Mouse (Mus musculus): ENCODE results near the gene Hhat.

The Hhat gene

GRCm38 (mm10) chr1:192489908-192490825, 280.9 kb downstream of the Hhat start:
- no peak for DNase-seq (ENCODE audit: low spot score)

- no peak for DNase-seq (ENCODE audit: low spot score)
Observed at GRCm38 (mm10) chr1:192487571-192487970, 283.5 kb downstream of the Hhat start.

DNA sequence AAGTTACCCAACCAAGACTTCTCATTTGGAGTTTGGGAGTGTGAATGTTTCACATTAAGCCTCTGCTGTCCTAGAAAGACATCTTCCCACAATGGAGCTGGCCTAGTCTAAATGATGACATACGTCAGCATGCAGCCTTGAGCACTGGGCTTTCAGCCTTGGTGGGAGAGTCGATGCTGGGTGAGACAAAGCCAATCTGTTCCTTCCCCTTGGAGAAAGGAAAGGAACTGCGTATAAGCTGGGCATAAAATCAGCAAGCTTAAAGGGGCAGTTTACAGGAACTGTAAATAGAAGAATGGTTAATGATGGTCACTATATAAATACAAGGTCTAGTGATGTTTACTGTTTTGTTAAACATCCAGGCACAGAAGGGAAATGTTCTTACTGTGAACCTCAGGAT, 286.0 kb downstream of the Hhat start:
- no peak for DNase-seq (ENCODE audit: low spot score)

DNA sequence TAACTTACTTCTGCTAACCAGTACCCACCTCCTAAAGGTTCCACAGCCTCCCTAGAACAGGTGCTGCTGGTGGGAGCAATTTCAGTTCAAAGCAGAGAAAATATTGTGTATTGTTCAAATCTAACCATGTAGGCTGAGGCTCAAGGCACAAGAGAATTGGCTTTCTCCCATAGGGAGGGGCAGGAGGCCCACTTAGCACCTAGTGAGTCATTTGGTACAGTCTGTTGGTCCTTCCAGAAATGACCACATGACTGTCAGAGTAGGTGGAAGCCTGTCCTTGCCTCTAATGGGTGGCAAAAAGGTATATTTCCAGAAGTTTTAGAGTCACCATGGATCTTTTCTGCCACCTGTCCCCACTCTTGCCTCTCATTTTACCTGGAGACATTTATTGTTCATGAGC, 289.6 kb downstream of the Hhat start:
- no peak for DNase-seq (ENCODE audit: low spot score)

DNA sequence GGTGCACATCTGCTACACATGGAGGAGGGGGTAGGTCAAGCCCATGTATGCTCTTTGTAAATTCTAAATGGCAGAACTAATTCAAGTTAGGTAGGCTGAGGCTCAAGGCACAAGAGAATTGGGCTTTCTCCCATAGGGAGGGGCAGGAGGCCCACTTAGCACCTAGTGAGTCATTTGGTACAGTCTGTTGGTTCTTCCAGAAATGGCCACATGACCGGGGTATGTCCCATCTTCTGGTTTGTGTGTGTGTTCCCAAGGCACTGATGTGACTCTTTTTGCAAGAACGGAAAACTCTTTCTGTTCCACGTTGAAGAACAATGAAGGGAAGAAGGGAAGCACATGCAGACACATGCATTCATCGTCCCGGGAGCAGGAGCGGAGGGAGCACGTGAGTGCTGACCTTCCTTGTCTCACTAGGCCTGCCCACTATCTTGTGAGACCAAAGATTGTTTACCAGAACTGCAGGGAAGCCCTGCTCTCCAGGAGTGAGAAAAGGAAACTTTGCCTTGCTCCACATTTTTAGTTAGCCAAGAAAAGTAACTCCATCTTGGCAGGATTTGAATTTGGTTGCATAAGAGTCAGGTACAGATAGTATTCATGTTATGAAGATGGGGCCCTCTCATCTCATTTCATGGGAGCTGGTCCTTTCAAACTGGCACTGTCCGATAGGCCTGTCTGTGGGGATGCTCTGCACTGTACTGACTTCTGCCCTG, 290.8 kb downstream of the Hhat start:
- no peak for DNase-seq (ENCODE audit: low spot score)

DNA sequence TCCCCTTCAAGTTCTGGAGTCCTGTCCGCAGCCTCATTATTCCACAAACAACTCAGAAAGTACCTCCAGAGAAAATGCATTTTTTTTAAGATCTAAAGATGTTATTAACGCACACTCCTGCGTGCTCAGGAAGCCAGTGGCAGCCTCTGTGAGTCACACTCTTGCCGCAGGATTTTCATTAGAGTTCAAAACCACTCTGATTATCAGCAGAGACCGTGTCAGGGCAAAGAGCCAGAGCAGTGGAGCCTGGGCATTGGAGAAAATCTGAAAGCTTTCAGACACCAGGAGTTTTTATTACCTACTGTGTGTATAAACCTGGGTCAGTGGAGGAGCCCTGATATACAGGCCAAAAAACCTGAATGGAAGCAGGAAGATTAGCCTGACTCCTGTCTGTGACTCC, 292.8 kb downstream of the Hhat start:
- no peak for DNase-seq (ENCODE audit: low spot score)

DNA sequence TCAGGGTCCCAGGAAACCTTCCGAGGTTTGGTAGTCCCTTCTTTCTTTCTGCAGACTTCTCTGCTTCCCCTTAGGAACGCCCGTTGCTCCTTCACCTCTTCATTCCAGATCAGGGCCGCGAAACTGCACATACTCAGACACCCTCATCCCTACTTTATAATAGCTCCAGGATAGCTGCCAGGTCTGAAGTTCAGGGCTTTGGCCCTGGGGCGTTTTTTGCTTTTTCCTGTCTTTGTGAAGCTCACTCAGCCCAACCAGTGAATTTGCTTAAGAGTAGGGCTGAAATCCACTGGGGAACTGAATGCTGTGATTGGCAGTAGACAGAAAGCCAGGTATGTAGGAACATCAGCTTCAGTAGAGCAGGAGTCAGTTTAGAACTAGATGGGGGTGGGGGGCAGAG, 293.5 kb downstream of the Hhat start:
- DNase-seq (ENCODE audit: low spot score), result no peak

GRCm38 (mm10) chr1:192476704-192477103, 294.3 kb downstream of the Hhat start:
- DNase-seq (ENCODE audit: low spot score), result no peak

GRCm38 (mm10) chr1:192473134-192473533, 297.9 kb downstream of the Hhat start:
- DNase-seq (ENCODE audit: low spot score), result no peak

GRCm38 (mm10) chr1:192472366-192472765, 298.7 kb downstream of the Hhat start:
- DNase-seq (ENCODE audit: low spot score), result no peak

GRCm38 (mm10) chr1:192463732-192464131, 307.3 kb downstream of the Hhat start:
- DNase-seq (ENCODE audit: low spot score), result no peak

GRCm38 (mm10) chr1:192457526-192458206, 313.4 kb downstream of the Hhat start:
- peak; percentile 22 for DNase-seq (ENCODE audit: low spot score)

DNA sequence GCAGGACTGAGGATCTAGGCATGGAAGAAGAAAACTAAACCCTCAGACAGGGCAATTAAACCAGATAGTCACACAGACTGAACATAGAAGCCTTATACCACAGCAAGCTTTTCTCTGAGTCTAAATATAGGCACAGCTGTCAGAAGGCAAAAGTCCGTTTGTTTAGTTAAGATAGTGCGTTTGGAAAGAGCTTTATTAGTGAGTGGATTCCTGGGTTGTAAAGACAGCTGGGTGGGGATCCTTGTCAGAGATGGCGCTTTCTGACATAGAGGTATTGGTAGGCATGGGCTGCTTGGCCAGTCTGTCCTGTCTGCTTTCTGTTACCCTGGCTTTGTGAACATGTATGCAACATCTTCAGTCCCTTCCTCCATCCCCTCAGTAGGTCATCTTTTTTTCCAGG, 314.0 kb downstream of the Hhat start:
- DNase-seq (ENCODE audit: low spot score), result no peak

GRCm38 (mm10) chr1:192454981-192455380, 316.0 kb downstream of the Hhat start:
- no peak for DNase-seq (ENCODE audit: low spot score)

- DNase-seq (ENCODE audit: low spot score), result no peak
Observed at GRCm38 (mm10) chr1:192454501-192454900, 316.5 kb downstream of the Hhat start.

- DNase-seq (ENCODE audit: low spot score), result no peak
Observed at GRCm38 (mm10) chr1:192451722-192452121, 319.3 kb downstream of the Hhat start.

- no peak for DNase-seq (ENCODE audit: low spot score)
Observed at GRCm38 (mm10) chr1:192450425-192450824, 320.6 kb downstream of the Hhat start.

DNA sequence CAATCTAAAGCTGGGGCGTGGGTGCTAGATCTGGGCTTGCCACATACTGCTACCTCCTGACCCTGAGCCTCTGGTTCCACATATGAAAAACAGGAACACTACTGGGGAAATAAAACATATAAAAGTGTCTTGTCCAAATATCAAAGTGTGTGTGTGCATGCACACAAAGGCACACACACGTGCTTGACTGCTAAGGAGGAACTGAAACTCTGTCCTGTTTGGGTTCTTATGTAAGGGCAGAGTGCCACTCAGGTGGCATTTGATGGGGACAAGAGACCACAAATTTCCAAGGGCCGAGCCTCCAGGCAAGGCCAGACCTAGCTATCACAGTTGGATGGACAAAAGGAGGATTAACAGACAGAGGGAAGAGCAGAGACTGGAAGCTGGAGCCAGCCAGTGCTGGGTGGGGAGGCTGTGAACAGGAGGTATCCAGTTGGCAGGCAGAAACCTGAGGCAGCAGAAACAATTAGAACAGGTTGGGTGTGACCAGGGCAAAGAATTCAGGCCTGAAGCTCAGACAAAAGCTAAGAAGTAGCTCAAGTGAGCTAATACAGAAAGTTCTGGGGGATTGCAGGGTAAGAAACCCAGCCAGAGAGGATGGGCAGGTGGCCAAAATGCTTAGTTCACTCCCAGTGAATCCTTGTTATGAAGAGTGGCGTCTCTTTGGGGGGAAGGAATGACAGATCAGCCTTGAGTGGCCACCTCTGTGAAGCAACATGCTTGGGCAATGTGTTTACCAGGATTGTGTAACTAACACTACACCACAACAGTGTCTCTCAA, 321.3 kb downstream of the Hhat start:
- DNase-seq (ENCODE audit: low spot score), result no peak

DNA sequence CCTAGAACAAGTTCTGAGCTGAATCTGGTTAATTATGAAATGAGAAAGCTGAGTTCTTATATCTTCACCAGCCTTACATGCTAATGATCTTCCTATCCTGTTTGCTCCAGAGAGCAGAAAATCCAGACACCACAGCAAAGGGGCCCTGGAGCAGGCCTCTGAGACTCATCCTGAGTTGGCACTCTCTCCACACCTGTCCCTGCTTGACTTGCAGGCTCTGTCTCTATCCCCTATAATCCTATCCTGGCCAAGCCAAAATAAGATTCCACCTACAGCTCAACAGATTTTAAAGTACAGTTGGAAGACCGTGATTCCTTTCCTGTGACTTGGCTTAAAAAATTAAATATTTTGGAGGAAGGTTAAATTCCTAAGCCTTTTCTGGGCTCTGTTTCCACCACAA, 322.5 kb downstream of the Hhat start:
- no peak for DNase-seq (ENCODE audit: low spot score)

- no peak for DNase-seq (ENCODE audit: low spot score)
Observed at GRCm38 (mm10) chr1:192447666-192448065, 323.4 kb downstream of the Hhat start.
